17 mouse cellular contexts compared by ENCODE assay signal in the genomic region with DNA sequence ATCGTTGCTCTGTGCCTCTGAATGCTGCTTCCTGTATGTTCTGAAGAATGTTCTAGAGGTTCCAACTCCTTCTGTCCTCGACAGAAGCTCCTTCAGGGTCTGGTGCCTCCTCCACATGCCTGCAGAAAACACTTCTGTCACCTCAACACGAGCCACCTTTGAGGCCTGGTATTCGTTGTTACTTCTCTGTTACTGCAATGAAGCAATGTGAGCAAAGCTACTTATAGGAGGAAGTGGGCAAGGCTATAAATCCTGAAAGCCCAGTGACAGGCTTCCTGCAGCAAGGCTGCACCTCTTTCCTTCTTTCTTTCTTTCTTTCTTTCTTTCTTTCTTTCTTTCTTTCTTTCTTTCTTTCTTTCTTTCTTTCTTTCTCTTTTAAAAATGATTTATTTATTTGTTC.
"Had no signal": no experiment of that assay in that cellular context is flagged by ENCODE, and none has a peak within 500 bp of the region (broad histone marks: within the 10 kb centered on the region; RNA-seq: fewer than 3 reads in every experiment).

No protein-coding gene starts in this region.

- H3K4me3 ChIP-seq: liver, embryonic 15.5 days; lung, embryonic 15.5 days; megakaryocyte, embryonic 14.5 days; midbrain, embryonic 13.5 days; midbrain, embryonic 15.5 days; neural tube, embryonic 12.5 days; stomach, embryonic 15.5 days had no signal

- DNase-seq: liver, postnatal 0 days; lung, adult 2 months; lung, postnatal 14 days; lung, postnatal 36 days; right cerebral cortex, postnatal 14 days; thymus, postnatal 25 days; thymus, postnatal 4 days had no signal

- H3K4me1 ChIP-seq: liver, embryonic 15.5 days; lung, embryonic 15.5 days; midbrain, embryonic 13.5 days; midbrain, embryonic 15.5 days; neural tube, embryonic 12.5 days; stomach, embryonic 15.5 days had no signal

- ATAC-seq: liver, postnatal 0 days; lung, postnatal 0 days; midbrain, embryonic 13.5 days; midbrain, embryonic 15.5 days had no signal

- H3K27ac ChIP-seq: liver, embryonic 15.5 days; lung, embryonic 15.5 days; macrophage; midbrain, embryonic 13.5 days; midbrain, embryonic 15.5 days; neural tube, embryonic 12.5 days; stomach, embryonic 15.5 days; stomach, postnatal 0 days had no signal

- H3K36me3 ChIP-seq: liver, embryonic 15.5 days; lung, embryonic 15.5 days; midbrain, embryonic 13.5 days; midbrain, embryonic 15.5 days; neural tube, embryonic 12.5 days; stomach, embryonic 15.5 days had no signal

- H3K27me3 ChIP-seq: liver, embryonic 15.5 days; lung, embryonic 15.5 days; midbrain, embryonic 13.5 days; midbrain, embryonic 15.5 days; neural tube, embryonic 12.5 days; stomach, embryonic 15.5 days had no signal
